13 mouse cellular contexts compared by ENCODE assay signal in the genomic region with DNA sequence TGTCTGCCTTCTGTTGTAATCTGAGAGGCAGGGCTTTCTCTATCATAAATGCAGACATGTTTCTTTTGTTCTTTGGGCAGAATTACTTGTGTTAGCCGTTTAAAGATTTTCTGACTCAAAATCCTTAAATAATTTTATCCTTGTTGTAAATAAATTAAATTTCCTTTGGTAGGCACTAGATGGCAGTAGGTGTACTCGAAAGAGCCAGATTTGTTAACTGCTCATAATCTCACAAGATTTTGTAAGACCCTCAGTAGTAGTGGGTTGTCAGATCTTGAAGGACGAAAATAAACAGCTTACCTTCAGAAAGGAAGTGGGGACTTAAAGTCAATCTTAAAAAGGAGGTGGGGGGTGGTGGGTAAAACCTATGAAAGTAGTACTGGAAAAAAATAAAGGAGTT.
DNase-seq lines count a peak whose midpoint lies in the region; ATAC-seq and TF ChIP-seq lines count a peak whose summit lies in the region.
"Had no signal": no experiment of that assay in that cellular context is flagged by ENCODE, and none has a peak within 500 bp of the region (broad histone marks: within the 10 kb centered on the region; RNA-seq: fewer than 3 reads in every experiment).

No protein-coding gene starts in this region.

- TF ChIP-seq EP300 in heart, postnatal 0 days (IDR thresholded peaks at IDR 0.05; ENCODE audit: low read depth), result no peak
- no peak for TF ChIP-seq EP300 in MEL (IDR thresholded peaks at IDR 0.05; ENCODE audit: low read depth in 1 of 2, low read length in 2 of 2)

- ATAC-seq in heart, postnatal 0 days (ENCODE audit: insufficient read depth, low read depth), result no peak
- ATAC-seq in lung, embryonic 14.5 days (ENCODE audit: insufficient read depth), result no peak
- peak; percentile 72 for ATAC-seq in forebrain, embryonic 16.5 days
- ATAC-seq: intestine, embryonic 16.5 days had no signal

- H3K27me3 ChIP-seq in heart, postnatal 0 days (ENCODE audit: control insufficient read depth, insufficient read depth, low read length), result no peaks in the 10 kb centered on the region
- no peaks in the 10 kb centered on the region for H3K27me3 ChIP-seq in lung, embryonic 14.5 days (ENCODE audit: insufficient read depth, low read length)
- no peaks in the 10 kb centered on the region for H3K27me3 ChIP-seq in MEL (ENCODE audit: control insufficient read depth in 1 of 2, insufficient read depth in 2 of 2, low read length in 2 of 2)
- H3K27me3 ChIP-seq in forebrain, embryonic 16.5 days (replicated peaks; ENCODE audit: control insufficient read depth, insufficient read depth, low read length), result no peaks in the 10 kb centered on the region
- H3K27me3 ChIP-seq: embryonic facial prominence, embryonic 15.5 days; neural tube, embryonic 12.5 days had no signal

- H3K4me1 ChIP-seq in heart, postnatal 0 days (ENCODE audit: control insufficient read depth, insufficient read depth), result peaks cover 14% of the 10 kb centered on the region; the same call in 1 of the 2 replicates
- 0 out of 2 replicates have a peak, but pooled peaks cover 3% of the 10 kb centered on the region for H3K4me1 ChIP-seq in lung, embryonic 14.5 days (ENCODE audit: insufficient read depth)
- no peaks in the 10 kb centered on the region for H3K4me1 ChIP-seq in MEL (ENCODE audit: control insufficient read depth in 1 of 2, insufficient read depth in 2 of 2, low read length in 2 of 2)
- H3K4me1 ChIP-seq in forebrain, embryonic 16.5 days (replicated peaks; ENCODE audit: control insufficient read depth, insufficient read depth, low read length), result peaks cover 12% of the 10 kb centered on the region

- TF ChIP-seq CTCF in heart, postnatal 0 days (IDR thresholded peaks at IDR 0.05; ENCODE audit: low read depth), result peak; percentile 50
- TF ChIP-seq CTCF in lung, embryonic 14.5 days (IDR thresholded peaks at IDR 0.05; ENCODE audit: low read depth), result peak; percentile 55
- TF ChIP-seq CTCF in MEL (IDR thresholded peaks at IDR 0.05 in 2 of 3, conservative IDR thresholded peaks at IDR 0.05 in 1 of 3; ENCODE audit: control insufficient read depth in 1 of 3, insufficient read depth in 1 of 3, low read depth in 2 of 3, low read length in 3 of 3, poor library complexity in 1 of 3, severe bottlenecking in 1 of 3), result peak in 1 of 3 experiments; percentile 8; a peak in 1 of 6 replicates

- H3K9ac ChIP-seq in heart, postnatal 0 days (replicated peaks; ENCODE audit: low read depth, low read length), result no peak overlapping the region
- no peak overlapping the region for H3K9ac ChIP-seq in lung, embryonic 14.5 days
- no peak overlapping the region for H3K9ac ChIP-seq in MEL (ENCODE audit: control insufficient read depth, low read depth, low read length, poor library complexity, severe bottlenecking)
- H3K9ac ChIP-seq in forebrain, embryonic 16.5 days (replicated peaks; ENCODE audit: low read depth, low read length), result no peak overlapping the region
- H3K9ac ChIP-seq: embryonic facial prominence, embryonic 15.5 days; neural tube, embryonic 12.5 days had no signal

- peak; percentile 11; the same call in 1 of the 2 replicates for TF ChIP-seq RAD21 in MEL (IDR thresholded peaks at IDR 0.05; ENCODE audit: low read depth, low read length)

- no peak overlapping the region for H3K27ac ChIP-seq in heart, postnatal 0 days (ENCODE audit: low read depth)
- H3K27ac ChIP-seq in lung, embryonic 14.5 days (ENCODE audit: low read depth), result no peak overlapping the region
- no peak overlapping the region for H3K27ac ChIP-seq in MEL (ENCODE audit: control insufficient read depth, low read depth, low read length)
- no peak overlapping the region for H3K27ac ChIP-seq in forebrain, embryonic 16.5 days (ENCODE audit: low read length)
- H3K27ac ChIP-seq: embryonic facial prominence, embryonic 15.5 days; neural tube, embryonic 12.5 days had no signal

- no peak for TF ChIP-seq POLR2A in MEL (IDR thresholded peaks at IDR 0.05; ENCODE audit: control insufficient read depth in 1 of 2, insufficient read depth in 1 of 2, low read depth in 1 of 2, low read length in 2 of 2, poor library complexity in 1 of 2)

- peaks cover 19% of the 10 kb centered on the region for H3K36me3 ChIP-seq in heart, postnatal 0 days (replicated peaks; ENCODE audit: control insufficient read depth, insufficient read depth, low read length)
- no peaks in the 10 kb centered on the region for H3K36me3 ChIP-seq in lung, embryonic 14.5 days (ENCODE audit: insufficient read depth)
- no peaks in the 10 kb centered on the region for H3K36me3 ChIP-seq in MEL (ENCODE audit: control insufficient read depth in 1 of 2, insufficient read depth in 2 of 2, low read length in 2 of 2)
- no peaks in the 10 kb centered on the region for H3K36me3 ChIP-seq in forebrain, embryonic 16.5 days (ENCODE audit: control insufficient read depth, insufficient read depth)
- H3K36me3 ChIP-seq: embryonic facial prominence, embryonic 15.5 days; neural tube, embryonic 12.5 days had no signal

- H3K79me2 ChIP-seq in MEL (ENCODE audit: control insufficient read depth, insufficient read depth, low read length, poor library complexity), result no peaks in the 10 kb centered on the region

- no peaks in the 10 kb centered on the region for H3K9me3 ChIP-seq in heart, postnatal 0 days (replicated peaks; ENCODE audit: control insufficient read depth, low read length)
- H3K9me3 ChIP-seq in lung, embryonic 14.5 days (ENCODE audit: low read depth, low read length), result no peaks in the 10 kb centered on the region
- no peaks in the 10 kb centered on the region for H3K9me3 ChIP-seq in MEL (replicated peaks; ENCODE audit: insufficient read depth, low read length)
- no peaks in the 10 kb centered on the region for H3K9me3 ChIP-seq in forebrain, embryonic 16.5 days (ENCODE audit: control insufficient read depth, low read length)
- H3K9me3 ChIP-seq: embryonic facial prominence, embryonic 15.5 days; neural tube, embryonic 12.5 days had no signal

- H3K4me3 ChIP-seq in heart, postnatal 0 days (ENCODE audit: low read depth, low read length), result no peak overlapping the region
- H3K4me3 ChIP-seq in lung, embryonic 14.5 days (ENCODE audit: low read depth, low read length), result no peak overlapping the region
- no peak overlapping the region for H3K4me3 ChIP-seq in MEL (ENCODE audit: control insufficient read depth in 1 of 2, insufficient read depth in 1 of 2, low read depth in 2 of 2, low read length in 2 of 2)
- no peak overlapping the region for H3K4me3 ChIP-seq in forebrain, embryonic 16.5 days (replicated peaks; ENCODE audit: low read length)
- H3K4me3 ChIP-seq: embryonic facial prominence, embryonic 15.5 days; neural tube, embryonic 12.5 days had no signal

- DNase-seq in heart, postnatal 0 days (ENCODE audit: low spot score), result no peak
- DNase-seq in heart, adult 18-20 months, result no peak
- peak; percentile 80 for DNase-seq in lung, embryonic 14.5 days
- no peak for DNase-seq in lung, postnatal 4 days
- peak; percentile 4 for DNase-seq in MEL (ENCODE audit: low read depth, low spot score)
- DNase-seq in thymus, adult 18-20 months, result no peak
- DNase-seq in ovary, adult 18-20 months (ENCODE audit: low spot score), result no peak
- DNase-seq: cerebellum, adult 8-10 months; heart, postnatal 36 days had no signal

- 24% methylated on average over 3 of the region's 3 CpGs for WGBS in heart, postnatal 0 days
- 20% methylated on average over 3 of the region's 3 CpGs for WGBS in lung, embryonic 14.5 days
- 34% methylated on average over 3 of the region's 3 CpGs for WGBS in forebrain, embryonic 16.5 days

- no peak overlapping the region for H3K4me2 ChIP-seq in heart, postnatal 0 days (ENCODE audit: low read depth, low read length)
- no peak overlapping the region for H3K4me2 ChIP-seq in lung, embryonic 14.5 days
- H3K4me2 ChIP-seq in forebrain, embryonic 16.5 days (ENCODE audit: low read length), result no peak overlapping the region
- H3K4me2 ChIP-seq: embryonic facial prominence, embryonic 15.5 days; neural tube, embryonic 12.5 days had no signal

TF ChIP-seq in MEL, 35 proteins besides CTCF, POLR2A, EP300 and RAD21:
- TF ChIP-seq ELF1 (IDR thresholded peaks at IDR 0.05; ENCODE audit: low read depth, low read length) (no peak), POLR2AphosphoS2 (IDR thresholded peaks at IDR 0.05; ENCODE audit: low read length) (no peak), SMC3 (IDR thresholded peaks at IDR 0.05; ENCODE audit: low read depth, low read length) (0 out of 2 replicates have a peak, but pooled peaks have one; percentile 13)

Comparison
In these comparisons a context has a peak if more than half of its experiments do, and no peak if none do; other contexts are left out.
1. DNase-seq: peak in lung, embryonic 14.5 days (single experiment) and MEL (single experiment); none in heart, postnatal 0 days (single experiment), heart, adult 18-20 months (0 of 2), lung, postnatal 4 days (0 of 2), thymus, adult 18-20 months (0 of 2) and ovary, adult 18-20 months (single experiment).